In genomic region chr2:26646643-26647293, GRCm38 (mm10) we compare ENCODE assay signal across 9 mouse cellular contexts. TPM values are rescaled to one million over a fixed set of nuclear protein-coding genes. Genes with fewer than 3 reads are reported as not detected.
DNase-seq lines count a peak whose midpoint lies in the region; ATAC-seq and TF ChIP-seq lines count a peak whose summit lies in the region.
"Had no signal": no experiment of that assay in that cellular context is flagged by ENCODE, and none has a peak within 500 bp of the region (broad histone marks: within the 10 kb centered on the region; RNA-seq: fewer than 3 reads in every experiment).

No protein-coding gene starts in this region.

- H3K4me3 ChIP-seq in bone marrow macrophage, adult 2 months (ENCODE audit: insufficient read depth, low read length), result no peak overlapping the region
- H3K4me3 ChIP-seq in heart, embryonic 13.5 days, result no peak overlapping the region
- no peak overlapping the region for H3K4me3 ChIP-seq in kidney, embryonic 16.5 days (ENCODE audit: low read length)
- no peak overlapping the region for H3K4me3 ChIP-seq in liver, embryonic 14.5 days (ENCODE audit: insufficient read depth in 1 of 2, low read depth in 2 of 2, low read length in 2 of 2)
- no peak overlapping the region for H3K4me3 ChIP-seq in neural tube, embryonic 11.5 days (ENCODE audit: low read depth, low read length)

- no peaks in the 10 kb centered on the region for H3K36me3 ChIP-seq in heart, embryonic 13.5 days
- no peaks in the 10 kb centered on the region for H3K36me3 ChIP-seq in kidney, embryonic 16.5 days (ENCODE audit: insufficient read depth, low read length)
- no peaks in the 10 kb centered on the region for H3K36me3 ChIP-seq in liver, embryonic 14.5 days (replicated peaks; ENCODE audit: control insufficient read depth, insufficient read depth, low read depth)
- no peaks in the 10 kb centered on the region for H3K36me3 ChIP-seq in neural tube, embryonic 11.5 days (ENCODE audit: control insufficient read depth, insufficient read depth, low read length)

- WGBS in heart, embryonic 13.5 days, result 18% methylated on average over 3 of the region's 3 CpGs
- WGBS in kidney, embryonic 16.5 days, result 18% methylated on average over 3 of the region's 3 CpGs
- WGBS in liver, embryonic 14.5 days (ENCODE audit: insufficient replicate concordance), result 7% methylated on average over 3 of the region's 3 CpGs
- 32% methylated on average over 3 of the region's 3 CpGs for WGBS in neural tube, embryonic 11.5 days

- peak; percentile 100 for TF ChIP-seq CTCF in bone marrow macrophage, adult 2 months (IDR thresholded peaks at IDR 0.05; ENCODE audit: low read depth, low read length)
- TF ChIP-seq CTCF in liver, embryonic 14.5 days (IDR thresholded peaks at IDR 0.05; ENCODE audit: low read depth), result peak; percentile 100

- ATAC-seq in erythroblast, adult 5-6 weeks (replicated peaks; ENCODE audit: low FRiP score, poor library complexity, severe bottlenecking), result peak; percentile 70
- peak; percentile 81 for ATAC-seq in heart, embryonic 13.5 days (ENCODE audit: extremely low read depth, insufficient number of reproducible peaks, low FRiP score, low TSS enrichment)
- peak; percentile 93 for ATAC-seq in kidney, embryonic 16.5 days (ENCODE audit: low FRiP score, low TSS enrichment)
- peak; percentile 88 for ATAC-seq in liver, embryonic 14.5 days (ENCODE audit: insufficient read depth)
- peak; percentile 76 for ATAC-seq in neural tube, embryonic 11.5 days (ENCODE audit: insufficient read depth, low FRiP score, low TSS enrichment)

- peak; percentile 78 to 80 for DNase-seq in CD8-positive naive resting alpha-beta T cell, adult 2 months (ENCODE audit: low read depth in 2 of 2, low spot score in 2 of 2)
- peak; percentile 56 to 66 (median 61) for DNase-seq in liver, embryonic 14.5 days (ENCODE audit: low read depth in 3 of 3, low spot score in 3 of 3)
- DNase-seq in neural tube, embryonic 11.5 days (ENCODE audit: low spot score), result peak; percentile 88
- DNase-seq in telencephalon, adult 2 months (ENCODE audit: low read depth, low spot score), result peak; percentile 82

- no peak for TF ChIP-seq POLR2A in bone marrow macrophage, adult 2 months (IDR thresholded peaks at IDR 0.05; ENCODE audit: borderline replicate concordance, low read depth, low read length)

- no peak for TF ChIP-seq EP300 in liver, embryonic 14.5 days (IDR thresholded peaks at IDR 0.05; ENCODE audit: low read depth)

- no peak overlapping the region for H3K9ac ChIP-seq in heart, embryonic 13.5 days
- no peak overlapping the region for H3K9ac ChIP-seq in kidney, embryonic 16.5 days (replicated peaks; ENCODE audit: low read length)
- no peak overlapping the region for H3K9ac ChIP-seq in liver, embryonic 14.5 days (replicated peaks)
- no peak overlapping the region for H3K9ac ChIP-seq in neural tube, embryonic 11.5 days (ENCODE audit: low read length)

- H3K9me3 ChIP-seq in heart, embryonic 13.5 days, result no peaks in the 10 kb centered on the region
- no peaks in the 10 kb centered on the region for H3K9me3 ChIP-seq in kidney, embryonic 16.5 days (ENCODE audit: low read length)
- H3K9me3 ChIP-seq in liver, embryonic 14.5 days (ENCODE audit: control insufficient read depth, low read length), result no peaks in the 10 kb centered on the region
- H3K9me3 ChIP-seq in neural tube, embryonic 11.5 days (ENCODE audit: control insufficient read depth, low read length), result no peaks in the 10 kb centered on the region

- no peak overlapping the region for H3K27ac ChIP-seq in bone marrow macrophage, adult 2 months (ENCODE audit: insufficient read depth, low read depth, low read length)
- no peak overlapping the region for H3K27ac ChIP-seq in heart, embryonic 13.5 days (replicated peaks)
- H3K27ac ChIP-seq in kidney, embryonic 16.5 days (ENCODE audit: low read length), result no peak overlapping the region
- no peak overlapping the region for H3K27ac ChIP-seq in liver, embryonic 14.5 days
- no peak overlapping the region for H3K27ac ChIP-seq in neural tube, embryonic 11.5 days (ENCODE audit: low read depth, low read length)

- H3K4me2 ChIP-seq in heart, embryonic 13.5 days, result no peak overlapping the region
- H3K4me2 ChIP-seq in kidney, embryonic 16.5 days (replicated peaks; ENCODE audit: low read depth, low read length), result no peak overlapping the region
- no peak overlapping the region for H3K4me2 ChIP-seq in liver, embryonic 14.5 days (ENCODE audit: low read depth)
- H3K4me2 ChIP-seq in neural tube, embryonic 11.5 days (ENCODE audit: low read depth), result no peak overlapping the region

- peaks cover 45% of the 10 kb centered on the region for H3K4me1 ChIP-seq in bone marrow macrophage, adult 2 months (ENCODE audit: control insufficient read depth, insufficient read depth, low read length)
- H3K4me1 ChIP-seq in heart, embryonic 13.5 days, result 0 out of 2 replicates have a peak, but pooled peaks cover 6% of the 10 kb centered on the region
- no peaks in the 10 kb centered on the region for H3K4me1 ChIP-seq in kidney, embryonic 16.5 days (ENCODE audit: insufficient read depth, low read length)
- no peaks in the 10 kb centered on the region for H3K4me1 ChIP-seq in liver, embryonic 14.5 days (replicated peaks; ENCODE audit: control insufficient read depth in 2 of 2, insufficient read depth in 2 of 2, low read length in 1 of 2)
- H3K4me1 ChIP-seq in neural tube, embryonic 11.5 days (ENCODE audit: control insufficient read depth, insufficient read depth, low read length), result no peaks in the 10 kb centered on the region

- no peaks in the 10 kb centered on the region; the same call in 1 of the 2 replicates for H3K27me3 ChIP-seq in heart, embryonic 13.5 days (replicated peaks)
- H3K27me3 ChIP-seq in kidney, embryonic 16.5 days (ENCODE audit: insufficient read depth, low read length), result no peaks in the 10 kb centered on the region
- no peaks in the 10 kb centered on the region for H3K27me3 ChIP-seq in liver, embryonic 14.5 days (ENCODE audit: control insufficient read depth, insufficient read depth, low read length)
- H3K27me3 ChIP-seq in neural tube, embryonic 11.5 days (ENCODE audit: control insufficient read depth, insufficient read depth, low read length), result no peaks in the 10 kb centered on the region

RNA-seq across cellular contexts. Expression of gene Fam69b, which starts 18.5 kb away (rescaled TPM):
- polyA plus RNA-seq in bone marrow macrophage, adult 2 months (2012; ENCODE audit: insufficient read depth, insufficient read length, missing spikeins), result not detected in 2 replicates
- total RNA-seq in erythroblast, adult 5-6 weeks (2015; ENCODE audit: low replicate concordance), result not detected in 2 replicates
- total RNA-seq in erythroblast, adult 5-6 weeks (2017; ENCODE audit: low replicate concordance), result 0.34 TPM in 1 of 2 replicates, not detected in the other
- polyA plus RNA-seq in heart, embryonic 13.5 days (2015; fragmentation: Nextera tagmentation; extraction: Ambion mirVana), result 17.2 and 18.7 TPM in 2 replicates
- polyA plus RNA-seq in kidney, embryonic 16.5 days (2015; fragmentation: Nextera tagmentation; extraction: Ambion mirVana), result 39.3 and 40.3 TPM in 2 replicates
- polyA plus RNA-seq in liver, embryonic 14.5 days (2012; rRNA removed), result 0.78 and 0.94 TPM in 2 replicates
- 0.70 and 0.78 TPM in 2 replicates for polyA plus RNA-seq in liver, embryonic 14.5 days (2014; fragmentation: Nextera tagmentation; extraction: Ambion mirVana)
- 43.7 and 50.3 TPM in 2 replicates for polyA plus RNA-seq in neural tube, embryonic 11.5 days (2014; fragmentation: Nextera tagmentation; extraction: Ambion mirVana)

RNA-seq across cellular contexts. Expression of gene Lcn4, which starts 24.3 kb away (rescaled TPM):
- not detected in 2 replicates for polyA plus RNA-seq in bone marrow macrophage, adult 2 months (2012; ENCODE audit: insufficient read depth, insufficient read length, missing spikeins)
- not detected in 2 replicates for total RNA-seq in erythroblast, adult 5-6 weeks (2015; ENCODE audit: low replicate concordance)
- not detected in 2 replicates for total RNA-seq in erythroblast, adult 5-6 weeks (2017; ENCODE audit: low replicate concordance)
- polyA plus RNA-seq in heart, embryonic 13.5 days (2015; fragmentation: Nextera tagmentation; extraction: Ambion mirVana), result not detected in 2 replicates
- not detected in 2 replicates for polyA plus RNA-seq in kidney, embryonic 16.5 days (2015; fragmentation: Nextera tagmentation; extraction: Ambion mirVana)
- polyA plus RNA-seq in liver, embryonic 14.5 days (2012; rRNA removed), result not detected in 2 replicates
- polyA plus RNA-seq in liver, embryonic 14.5 days (2014; fragmentation: Nextera tagmentation; extraction: Ambion mirVana), result not detected in 2 replicates
- not detected in 2 replicates for polyA plus RNA-seq in neural tube, embryonic 11.5 days (2014; fragmentation: Nextera tagmentation; extraction: Ambion mirVana)
- polyA plus RNA-seq: gonadal fat pad, adult 2 months had no signal

RNA-seq across cellular contexts. Expression of gene Agpat2, which starts 42.6 kb away (rescaled TPM):
- 35.3 and 38.5 TPM in 2 replicates for polyA plus RNA-seq in bone marrow macrophage, adult 2 months (2012; ENCODE audit: insufficient read depth, insufficient read length, missing spikeins)
- total RNA-seq in erythroblast, adult 5-6 weeks (2015; ENCODE audit: low replicate concordance), result 17.1 and 32.7 TPM in 2 replicates
- 23.0 and 24.4 TPM in 2 replicates for total RNA-seq in erythroblast, adult 5-6 weeks (2017; ENCODE audit: low replicate concordance)
- polyA plus RNA-seq in heart, embryonic 13.5 days (2015; fragmentation: Nextera tagmentation; extraction: Ambion mirVana), result 21.8 and 23.2 TPM in 2 replicates
- 53.0 and 57.0 TPM in 2 replicates for polyA plus RNA-seq in kidney, embryonic 16.5 days (2015; fragmentation: Nextera tagmentation; extraction: Ambion mirVana)
- polyA plus RNA-seq in liver, embryonic 14.5 days (2012; rRNA removed), result 27.2 and 29.8 TPM in 2 replicates
- polyA plus RNA-seq in liver, embryonic 14.5 days (2014; fragmentation: Nextera tagmentation; extraction: Ambion mirVana), result 31.4 and 32.8 TPM in 2 replicates
- polyA plus RNA-seq in neural tube, embryonic 11.5 days (2014; fragmentation: Nextera tagmentation; extraction: Ambion mirVana), result 6.8 and 7.5 TPM in 2 replicates
